Mouse (Mus musculus): ENCODE measurements at regions not wholly inside any gene's neighbourhood (a gene's known extent, or its start where the extent isn't known, plus 50 kb on each side); places are given as distances from the start of the nearest gene placed in this dataset.
A peak's percentile ranks its signal among the peaks of the same experiment; 100 is the strongest.

- no peak for DNase-seq (ENCODE audit: extremely low read depth)
- dilution Hi-C loops (cut with MboI; ENCODE audit: extremely low pct_ligation_motif_present, extremely low pct_unique_long_range_greater_than_20kb, low sequenced_read_pairs) (no loop called here), in situ Hi-C loops (cut with MboI; ENCODE audit: low pct_ligation_motif_present, low pct_unique_long_range_greater_than_20kb, low sequenced_read_pairs) (loop anchor here (25.0 kb wide), 1 partner anchor 1467 kb away; no protein-coding TSS in a partner anchor)
- H3K4me1 ChIP-seq (ENCODE audit: control insufficient read depth in 1 of 2, insufficient read depth in 2 of 2): no peaks in the 10 kb centered on the region
- H3K9ac ChIP-seq (ENCODE audit: insufficient read depth, low read depth): no peak overlapping the region
- H3K9me3 ChIP-seq (replicated peaks; ENCODE audit: low read length): no peaks in the 10 kb centered on the region
- H3K79me2 ChIP-seq (replicated peaks; ENCODE audit: control insufficient read depth, extremely low read depth, insufficient read depth, poor library complexity, severe bottlenecking): no peaks in the 10 kb centered on the region
- H3K27me3 ChIP-seq (replicated peaks): no peaks in the 10 kb centered on the region
- no peak overlapping the region for H3K27ac ChIP-seq (ENCODE audit: insufficient read depth, low read depth)
- TF ChIP-seq HCFC1 (IDR thresholded peaks at IDR 0.05; ENCODE audit: low read depth, low read length) (no peak), GABPA (IDR thresholded peaks at IDR 0.05; ENCODE audit: insufficient replicate concordance, low read depth, low read length) (no peak), JUND (conservative IDR thresholded peaks at IDR 0.05; ENCODE audit: low read depth, low read length) (no peak), JUN (IDR thresholded peaks at IDR 0.05; ENCODE audit: insufficient read depth, low read depth, low read length) (no peak), MAX (IDR thresholded peaks at IDR 0.05; ENCODE audit: low read length) (no peak), TCF12 (IDR thresholded peaks at IDR 0.05; ENCODE audit: low read depth, low read length) (no peak), E2F4 (IDR thresholded peaks at IDR 0.05; ENCODE audit: insufficient replicate concordance, low read depth, low read length) (no peak), EP300 (IDR thresholded peaks at IDR 0.05; ENCODE audit: low read length) (no peak), ZNF384 (IDR thresholded peaks at IDR 0.05; ENCODE audit: low read depth, low read length) (no peak), IRF4 (IDR thresholded peaks at IDR 0.05; ENCODE audit: low read depth, low read length) (no peak), UBTF (IDR thresholded peaks at IDR 0.05; ENCODE audit: low read depth, low read length) (no peak), ELF1 (IDR thresholded peaks at IDR 0.05; ENCODE audit: low read depth, low read length) (no peak), SIN3A (IDR thresholded peaks at IDR 0.05; ENCODE audit: low read length) (no peak), RCOR1 (conservative IDR thresholded peaks at IDR 0.05; ENCODE audit: low read depth, low read length) (no peak), ZMIZ1 (IDR thresholded peaks at IDR 0.05; ENCODE audit: low read depth, low read length) (no peak), RAD21 (IDR thresholded peaks at IDR 0.05; ENCODE audit: low read depth, low read length) (no peak)
- H3K4me2 ChIP-seq (ENCODE audit: insufficient read depth, low read depth, poor library complexity, severe bottlenecking): peak overlapping the region; percentile 53; the same call in 1 of the 2 replicates
- H3K4me3 ChIP-seq (replicated peaks in 1 of 3; ENCODE audit: low read depth in 2 of 3, low read length in 2 of 3, poor library complexity in 1 of 3): no peak overlapping the region
- no peaks in the 10 kb centered on the region for H3K36me3 ChIP-seq (replicated peaks in 1 of 2; ENCODE audit: control insufficient read depth in 1 of 2, insufficient read depth in 1 of 2, low read length in 1 of 2)
Measured at GRCm38 (mm10) chr14:101379663-101380006, 179.5 kb upstream of the Prr30 start.

DNA sequence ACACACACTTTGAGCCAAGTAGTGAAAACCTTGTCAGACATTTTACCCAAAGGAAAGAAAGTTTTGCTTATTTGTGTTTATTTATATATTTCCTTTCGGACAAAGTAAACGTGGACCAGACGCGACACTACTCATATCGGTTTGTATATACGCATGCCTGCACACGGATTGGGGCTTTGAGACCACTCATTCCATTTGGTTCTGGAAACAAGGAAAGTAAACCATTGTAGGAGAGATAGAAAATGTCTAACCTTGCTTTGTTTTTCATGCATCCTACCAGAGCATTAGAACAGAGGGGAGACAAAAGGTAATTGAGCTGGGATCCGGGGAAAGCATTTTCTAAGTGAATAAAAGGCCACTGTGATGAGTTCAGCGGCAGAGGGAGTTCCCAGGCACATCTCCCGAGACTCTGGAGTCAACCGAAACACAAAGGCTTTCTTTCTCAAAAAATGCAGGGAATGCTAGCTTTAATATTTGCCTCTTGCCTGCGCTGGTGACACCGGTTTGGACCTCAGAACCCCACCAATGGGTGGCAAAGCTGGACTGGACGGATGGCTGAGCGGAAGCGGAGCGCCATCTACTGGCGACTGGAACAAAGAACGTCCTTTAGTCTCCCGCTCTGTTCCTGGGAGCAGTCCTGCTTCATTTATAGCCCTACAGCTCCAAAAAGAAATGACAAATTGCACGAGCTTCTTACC is 179.0 kb upstream of the Prr30 start:
- Histone ChIP-seq H3K36me3 (replicated peaks in 1 of 2; ENCODE audit: control insufficient read depth in 1 of 2, insufficient read depth in 1 of 2, low read length in 1 of 2) (no peaks in the 10 kb centered on the region), H3K9ac (ENCODE audit: insufficient read depth, low read depth) (no peak overlapping the region), H3K27ac (ENCODE audit: insufficient read depth, low read depth) (no peak overlapping the region), H3K9me3 (replicated peaks; ENCODE audit: low read length) (no peaks in the 10 kb centered on the region), H3K27me3 (replicated peaks) (no peaks in the 10 kb centered on the region), H3K4me1 (ENCODE audit: control insufficient read depth in 1 of 2, insufficient read depth in 2 of 2) (no peaks in the 10 kb centered on the region), H3K79me2 (replicated peaks; ENCODE audit: control insufficient read depth, extremely low read depth, insufficient read depth, poor library complexity, severe bottlenecking) (no peaks in the 10 kb centered on the region), H3K4me3 (replicated peaks in 1 of 3; ENCODE audit: low read depth in 2 of 3, low read length in 2 of 3, poor library complexity in 1 of 3) (no peak overlapping the region), H3K4me2 (ENCODE audit: insufficient read depth, low read depth, poor library complexity, severe bottlenecking) (peak overlapping the region; percentile 53)
- dilution Hi-C loops (cut with MboI; ENCODE audit: extremely low pct_ligation_motif_present, extremely low pct_unique_long_range_greater_than_20kb, low sequenced_read_pairs) (no loop called here), in situ Hi-C loops (cut with MboI; ENCODE audit: low pct_ligation_motif_present, low pct_unique_long_range_greater_than_20kb, low sequenced_read_pairs) (loop anchor here (25.0 kb wide), 1 partner anchor 1467 kb away; no protein-coding TSS in a partner anchor)
- TF ChIP-seq SMC3 (IDR thresholded peaks at IDR 0.05; ENCODE audit: low read depth, low read length): peak; percentile 58
- no peak for TF ChIP-seq EP300 (IDR thresholded peaks at IDR 0.05; ENCODE audit: low read length)
- peak; percentile 81 to 85 for TF ChIP-seq CTCF (conservative IDR thresholded peaks at IDR 0.05 in 1 of 2, IDR thresholded peaks at IDR 0.05 in 1 of 2; ENCODE audit: low read depth in 2 of 2, low read length in 2 of 2)
- peak; percentile 92 for TF ChIP-seq RAD21 (IDR thresholded peaks at IDR 0.05; ENCODE audit: low read depth, low read length)
- TF ChIP-seq BHLHE40 (IDR thresholded peaks at IDR 0.05; ENCODE audit: low read depth, low read length): no peak
- DNase-seq (ENCODE audit: extremely low read depth): peak; percentile 62

Data from CH12.LX (cell line).